Mouse (Mus musculus) stomach, postnatal 0 days (tissue): Measurements from ENCODE around the gene Tspyl2.

Experiments used
- CTCF ChIP-seq: IDR thresholded peaks from 2 replicates; pipeline ENCODE4 v1.5.1; 2016; ENCODE audit warnings: antibody characterized with exemption, low read depth, mild to moderate bottlenecking, moderate library complexity
- EP300 ChIP-seq: optimal IDR thresholded peaks from 2 replicates; pipeline ENCODE3; 2016; ENCODE audit warnings: antibody characterized with exemption

DNA sequence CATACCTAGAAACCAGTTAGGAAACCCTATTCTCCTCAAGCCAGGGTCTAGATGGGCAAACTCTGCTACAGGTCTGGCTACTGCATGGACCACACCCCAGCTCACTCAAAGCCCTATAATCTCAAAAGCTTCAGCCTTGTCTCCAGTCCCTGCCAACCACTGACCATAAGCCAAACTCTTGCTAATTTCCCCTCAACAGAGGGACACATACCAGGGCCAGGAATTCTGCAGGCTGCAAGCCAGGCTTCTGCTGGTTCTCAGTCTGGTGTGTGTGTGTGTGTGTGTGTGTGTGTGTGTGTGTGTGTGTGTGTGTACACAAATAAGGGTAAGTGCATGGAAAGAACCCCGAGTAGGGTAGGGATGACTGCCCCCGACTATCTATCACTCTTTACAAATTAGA is 24.2 kb upstream of the Tspyl2 start:
- TF ChIP-seq CTCF (no peak), EP300 (no peak)
